Mouse (Mus musculus) brain, embryonic 14.5 days (tissue): Measurements from ENCODE around the gene Fnbp4.

Experiments
- CTCF ChIP-seq: fragments of 200-500 bp; IDR thresholded peaks from 2 replicates; pipeline ENCODE4 v1.5.1; 2012; ENCODE audit warnings: inconsistent platforms, mild to moderate bottlenecking, moderate library complexity, borderline replicate concordance; ENCODE audit not compliant: insufficient read depth, insufficient read length; ENCODE audit errors: extremely low read depth
- POLR2A ChIP-seq: fragments of 200-500 bp; IDR thresholded peaks from 2 replicates; pipeline ENCODE4 v1.6.1; 2012; ENCODE audit warnings: mild to moderate bottlenecking, inconsistent platforms, borderline replicate concordance; ENCODE audit not compliant: poor library complexity, insufficient read depth, insufficient read length, severe bottlenecking; ENCODE audit errors: extremely low read depth

DNA sequence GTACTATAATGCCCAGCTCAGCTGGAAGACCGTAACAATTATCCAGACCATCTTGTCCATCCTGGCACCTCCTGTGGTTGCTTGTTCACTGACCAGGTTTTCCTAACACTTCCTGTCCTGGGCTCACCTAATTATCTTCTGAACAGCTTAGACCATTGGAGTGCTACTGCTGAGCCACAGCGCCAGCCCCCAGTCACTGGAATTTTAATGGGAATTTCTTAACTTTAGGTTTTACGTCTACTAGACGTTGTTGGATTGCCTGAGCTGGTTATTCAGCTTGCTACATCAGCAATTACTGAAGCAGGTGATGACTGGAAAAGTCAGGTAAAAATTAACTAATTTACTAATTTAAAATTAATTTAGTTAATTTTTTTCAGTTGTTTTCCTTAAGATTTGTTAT is 27.8 kb upstream of the Fnbp4 start:
- no peak for TF ChIP-seq CTCF
- no peak for TF ChIP-seq POLR2A
